Mouse (Mus musculus) gonadal fat pad, adult 2 months (tissue): ENCODE data around the gene Grm6. TPM values are rescaled to one million over a fixed set of nuclear protein-coding genes. Genes with fewer than 3 reads are reported as not detected.

Experiments
- DNase-seq: peaks from one replicate; pipeline ENCODE4 v3.0.0-alpha.2; 2012; ENCODE audit warnings: low read depth
- polyA plus RNA-seq: library from polyadenylated mRNA; depleted of rRNA; stranded (reverse); fragments of >200 nt; gene quantifications from 2 replicates; pipeline ENCODE4 v1.2.3, GENCODE M21; 2012; rRNA removed

Gene Grm6
- polyA plus RNA-seq, 1 experiment, result 0.05 TPM

- DNase-seq, result no peak
Observed at GRCm38 (mm10) chr11:50914461-50914860, 64.0 kb downstream of the Grm6 start.

Other genes starting within 250 kb of the Grm6 start
- 44.4 and 52.1 TPM in 2 replicates for gene Adamts2, start 248.6 kb upstream of the Grm6 start, polyA plus RNA-seq
- 1.4 and 1.5 TPM in 2 replicates for gene Zfp354c, start 23.0 kb upstream of the Grm6 start, polyA plus RNA-seq
- 0.47 and 0.51 TPM in 2 replicates for gene Zfp879, start 9.1 kb upstream of the Grm6 start, polyA plus RNA-seq
- gene Zfp454, start 37.0 kb downstream of the Grm6 start, polyA plus RNA-seq, result 0.69 and 1.0 TPM in 2 replicates
- gene Zfp2, start 65.5 kb downstream of the Grm6 start, polyA plus RNA-seq, result 2.3 and 2.6 TPM in 2 replicates
- gene Zfp354b, start 80.9 kb downstream of the Grm6 start, polyA plus RNA-seq, result 0.49 and 0.58 TPM in 2 replicates
- gene 4933414I15Rik, start 93.1 kb downstream of the Grm6 start, polyA plus RNA-seq, result 0.16 and 0.22 TPM in 2 replicates
- not detected in 2 replicates for gene Prop1, start 103.1 kb downstream of the Grm6 start, polyA plus RNA-seq
- gene Olfr1378, start 115.8 kb downstream of the Grm6 start, polyA plus RNA-seq, result not detected in 2 replicates
- gene Olfr1377, start 131.3 kb downstream of the Grm6 start, polyA plus RNA-seq, result not detected in 2 replicates
- gene Olfr51, start 152.9 kb downstream of the Grm6 start, polyA plus RNA-seq, result not detected in 2 replicates
- not detected in 2 replicates for gene Olfr54, start 163.6 kb downstream of the Grm6 start, polyA plus RNA-seq
- not detected in 2 replicates for gene Olfr1375, start 197.4 kb downstream of the Grm6 start, polyA plus RNA-seq
- 2.3 and 3.0 TPM in 2 replicates for gene Zfp354a, start 208.6 kb downstream of the Grm6 start, polyA plus RNA-seq